Mouse (Mus musculus): ENCODE measurements around the gene Olfr488.
"Not testable (repeated sequence)": the region's sequence is repeated elsewhere in the genome, so short reads cannot be mapped to it uniquely, and the experiment has no call there.

Olfr488 gene

GRCm38 (mm10) chr7:108258247-108258646, at the start of gene Olfr488:
Olfr488 (minus strand) TSS chr7:108258347.
- DNase-seq (ENCODE audit: low read depth, low spot score): no peak

- DNase-seq (ENCODE audit: low read depth, low spot score): no peak
These were observed 30.7 kb upstream of the Olfr488 start, which contains the start of gene Olfr490 for GRCm38 (mm10) chr7:108288834-108289233. Olfr490 (minus strand) TSS chr7:108288934.

DNA sequence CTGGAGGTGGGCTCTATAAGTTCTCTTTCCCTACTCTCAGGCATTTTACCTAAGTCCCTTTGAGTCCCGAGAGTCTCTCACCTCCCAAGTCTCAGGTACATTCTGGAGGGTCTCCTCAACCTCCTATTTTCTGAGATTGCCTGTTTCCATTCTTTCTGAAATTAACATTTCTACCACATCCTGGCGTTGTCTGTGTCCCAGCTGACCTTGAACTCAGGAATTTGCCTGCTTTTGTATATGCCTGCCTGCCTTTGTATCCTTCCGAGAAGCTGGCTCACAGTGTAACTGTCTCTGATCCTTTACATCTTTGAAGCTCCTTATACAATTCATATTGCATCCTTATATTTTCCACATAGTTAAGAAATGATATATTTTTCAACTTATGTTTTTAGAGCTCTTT, 24.6 kb downstream of the Olfr488 start:
- no peak for DNase-seq (ENCODE audit: low read depth, low spot score)

DNA sequence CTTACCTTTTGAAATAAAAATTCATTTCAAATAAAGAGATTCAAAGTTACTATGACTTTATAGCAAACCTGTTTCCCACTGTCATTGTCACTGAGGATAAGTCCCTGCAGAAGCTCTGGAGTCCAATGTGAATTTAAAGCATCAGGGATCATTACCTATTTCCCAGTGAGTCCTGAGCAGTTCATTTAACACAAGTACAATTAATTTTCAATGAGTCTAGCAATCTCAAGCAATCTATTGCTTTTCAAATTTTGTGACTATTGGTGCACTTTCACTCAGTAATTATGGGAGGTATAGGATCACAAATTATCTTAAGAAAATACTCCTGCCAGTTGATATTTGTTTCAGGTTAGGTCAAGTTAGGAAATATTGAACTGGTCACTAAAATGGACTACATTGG, 43.6 kb downstream of the Olfr488 start, which contains the start of gene Olfr487:
Gene Olfr487, minus strand, starts transcription at position 101 of the 400 bp plus-strand sequence.
- not testable (repeated sequence) for DNase-seq (ENCODE audit: low read depth, low spot score)
